27 mouse cellular contexts compared by ENCODE assay signal in genomic region chr10:126634731-126635130, GRCm38 (mm10).
DNase-seq lines count a peak whose midpoint lies in the region; ATAC-seq and TF ChIP-seq lines count a peak whose summit lies in the region.
"Had no signal": no experiment of that assay in that cellular context is flagged by ENCODE, and none has a peak within 500 bp of the region (broad histone marks: within the 10 kb centered on the region; RNA-seq: fewer than 3 reads in every experiment).

No protein-coding gene starts in this region.

- no peak overlapping the region for H3K4me3 ChIP-seq in forebrain, embryonic 15.5 days
- H3K4me3 ChIP-seq in forebrain, embryonic 13.5 days: no peak overlapping the region
- no peak overlapping the region for H3K4me3 ChIP-seq in intestine, embryonic 16.5 days (ENCODE audit: low read length)
- H3K4me3 ChIP-seq in intestine, postnatal 0 days (ENCODE audit: low read depth, low read length): no peak overlapping the region
- H3K4me3 ChIP-seq: embryonic facial prominence, embryonic 12.5 days; embryonic facial prominence, embryonic 15.5 days; heart, adult 2 months; hindbrain, embryonic 13.5 days had no signal

- TF ChIP-seq CTCF in intestine, postnatal 0 days (IDR thresholded peaks at IDR 0.05; ENCODE audit: low read depth): no peak
- TF ChIP-seq CTCF in brain, embryonic 14.5 days (IDR thresholded peaks at IDR 0.05; ENCODE audit: borderline replicate concordance, extremely low read depth, insufficient read depth, insufficient read length): no peak

- no peak overlapping the region for H3K9ac ChIP-seq in forebrain, embryonic 15.5 days (replicated peaks)
- H3K9ac ChIP-seq in forebrain, embryonic 13.5 days: no peak overlapping the region
- H3K9ac ChIP-seq in intestine, embryonic 16.5 days (ENCODE audit: low read depth, low read length): no peak overlapping the region
- H3K9ac ChIP-seq in intestine, postnatal 0 days (ENCODE audit: low read depth, low read length): no peak overlapping the region
- H3K9ac ChIP-seq: embryonic facial prominence, embryonic 12.5 days; embryonic facial prominence, embryonic 15.5 days; hindbrain, embryonic 13.5 days had no signal

- no peak overlapping the region for H3K4me2 ChIP-seq in forebrain, embryonic 15.5 days (replicated peaks)
- no peak overlapping the region for H3K4me2 ChIP-seq in forebrain, embryonic 13.5 days
- H3K4me2 ChIP-seq in intestine, embryonic 16.5 days (ENCODE audit: low read depth, low read length): peak overlapping the region; percentile 6; the same call in 1 of the 2 replicates
- H3K4me2 ChIP-seq in intestine, postnatal 0 days (replicated peaks; ENCODE audit: low read depth): no peak overlapping the region
- H3K4me2 ChIP-seq: embryonic facial prominence, embryonic 12.5 days; embryonic facial prominence, embryonic 15.5 days; heart, embryonic 11.5 days; hindbrain, embryonic 13.5 days had no signal

- no peaks in the 10 kb centered on the region for H3K9me3 ChIP-seq in forebrain, embryonic 15.5 days
- no peaks in the 10 kb centered on the region for H3K9me3 ChIP-seq in forebrain, embryonic 13.5 days (replicated peaks)
- H3K9me3 ChIP-seq in intestine, embryonic 16.5 days (ENCODE audit: control insufficient read depth, low read length): no peaks in the 10 kb centered on the region
- no peaks in the 10 kb centered on the region for H3K9me3 ChIP-seq in intestine, postnatal 0 days (ENCODE audit: control insufficient read depth)
- H3K9me3 ChIP-seq: embryonic facial prominence, embryonic 12.5 days; embryonic facial prominence, embryonic 15.5 days; hindbrain, embryonic 13.5 days had no signal

- 48% methylated on average over 13 of the region's 13 CpGs for WGBS in forebrain, embryonic 15.5 days
- WGBS in forebrain, embryonic 13.5 days: 61% methylated on average over 13 of the region's 13 CpGs
- 16% methylated on average over 13 of the region's 13 CpGs for WGBS in intestine, embryonic 16.5 days
- 23% methylated on average over 13 of the region's 13 CpGs for whole genome bisulfite sequencing in intestine, postnatal 0 days

- H3K4me1 ChIP-seq in forebrain, embryonic 15.5 days: peaks cover 10% of the 10 kb centered on the region; the same call in 1 of the 2 replicates
- H3K4me1 ChIP-seq in forebrain, embryonic 13.5 days: no peaks in the 10 kb centered on the region
- peaks cover 4% of the 10 kb centered on the region; the same call in 1 of the 2 replicates for H3K4me1 ChIP-seq in intestine, embryonic 16.5 days (ENCODE audit: control insufficient read depth, insufficient read depth, low read length)
- H3K4me1 ChIP-seq in intestine, postnatal 0 days (replicated peaks; ENCODE audit: control insufficient read depth, insufficient read depth, low read length): no peaks in the 10 kb centered on the region
- H3K4me1 ChIP-seq: embryonic facial prominence, embryonic 15.5 days; hindbrain, embryonic 13.5 days had no signal

- H3K27me3 ChIP-seq in forebrain, embryonic 15.5 days: no peaks in the 10 kb centered on the region
- no peaks in the 10 kb centered on the region for H3K27me3 ChIP-seq in forebrain, embryonic 13.5 days
- H3K27me3 ChIP-seq in intestine, embryonic 16.5 days (replicated peaks; ENCODE audit: control insufficient read depth, insufficient read depth, low read length): no peaks in the 10 kb centered on the region
- no peaks in the 10 kb centered on the region for H3K27me3 ChIP-seq in intestine, postnatal 0 days (replicated peaks; ENCODE audit: control insufficient read depth, insufficient read depth, low read length)
- H3K27me3 ChIP-seq: CH12.LX; embryonic facial prominence, embryonic 12.5 days; embryonic facial prominence, embryonic 15.5 days; hindbrain, embryonic 13.5 days had no signal

- no peak for ATAC-seq in forebrain, embryonic 15.5 days (replicated peaks)
- no peak for ATAC-seq in forebrain, embryonic 13.5 days
- ATAC-seq in frontal cortex, adult (ENCODE audit: low TSS enrichment): peak; percentile 31; the same call in 1 of the 2 replicates
- ATAC-seq in intestine, embryonic 16.5 days: no peak
- ATAC-seq in intestine, postnatal 0 days: no peak
- ATAC-seq: hindbrain, postnatal 0 days; inflammation-experienced regulatory T-cells, adult 6 months; Patski had no signal

- H3K27ac ChIP-seq in forebrain, embryonic 15.5 days (replicated peaks): 0 out of 2 replicates have a peak overlapping the region, but pooled peaks have one; percentile 15
- no peak overlapping the region for H3K27ac ChIP-seq in forebrain, embryonic 13.5 days
- H3K27ac ChIP-seq in intestine, embryonic 16.5 days (ENCODE audit: low read length): no peak overlapping the region
- H3K27ac ChIP-seq in intestine, postnatal 0 days (ENCODE audit: low read depth, low read length): no peak overlapping the region
- H3K27ac ChIP-seq: embryonic facial prominence, embryonic 12.5 days; embryonic facial prominence, embryonic 15.5 days; heart, adult 2 months; hindbrain, embryonic 13.5 days; hindbrain, postnatal 0 days had no signal

- DNase-seq in frontal cortex, postnatal 25 days (ENCODE audit: low spot score in 2 of 2): no peak
- DNase-seq in brain, embryonic 14.5 days (ENCODE audit: low read depth): peak; percentile 65
- DNase-seq: adrenal gland, postnatal 10 days; adrenal gland, postnatal 36 days; B cell, adult 2 months; cerebellum, adult 11 months; cerebellum, adult 2 months; cerebellum, adult 9-11 months; cerebellum, postnatal 25 days; gastrocnemius, postnatal 25 days; heart, adult 2 months; kidney, adult 11 months; kidney, adult 8-10 months had no signal

- no peak for TF ChIP-seq POLR2A in brain, embryonic 14.5 days (IDR thresholded peaks at IDR 0.05; ENCODE audit: borderline replicate concordance, extremely low read depth, insufficient read depth, insufficient read length, poor library complexity, severe bottlenecking)

- H3K36me3 ChIP-seq in forebrain, embryonic 15.5 days: no peaks in the 10 kb centered on the region
- no peaks in the 10 kb centered on the region for H3K36me3 ChIP-seq in forebrain, embryonic 13.5 days (ENCODE audit: poor library complexity, severe bottlenecking)
- no peaks in the 10 kb centered on the region for H3K36me3 ChIP-seq in intestine, embryonic 16.5 days (ENCODE audit: control insufficient read depth, insufficient read depth, low read length)
- H3K36me3 ChIP-seq in intestine, postnatal 0 days (ENCODE audit: control insufficient read depth, insufficient read depth): no peaks in the 10 kb centered on the region
- H3K36me3 ChIP-seq: embryonic facial prominence, embryonic 12.5 days; embryonic facial prominence, embryonic 15.5 days; G1E; hindbrain, embryonic 13.5 days had no signal
